Mouse (Mus musculus) activated CD4-positive, CD25-positive, alpha-beta regulatory T cell, adult 4 months (primary cell): Measurements from ENCODE around the gene Tnfrsf14. TPM values are rescaled to one million over a fixed set of nuclear protein-coding genes. Genes with fewer than 3 reads are reported as not detected.
A peak's percentile ranks its signal among the peaks of the same experiment; 100 is the strongest.

Source experiments
- ATAC-seq: one replicate; pipeline ENCODE4 v1.8.0; 2017
- polyA plus RNA-seq, 2 experiments: library from polyadenylated mRNA; unstranded; fragments of 100-300 nt; shearing (Covaris generic); gene quantifications; one replicate each; pipeline ENCODE4 v1.2.1; 2017

Tnfrsf14 gene
- polyA plus RNA-seq, 2 experiments from 2014 or later = 57.3 to 109 TPM

DNA sequence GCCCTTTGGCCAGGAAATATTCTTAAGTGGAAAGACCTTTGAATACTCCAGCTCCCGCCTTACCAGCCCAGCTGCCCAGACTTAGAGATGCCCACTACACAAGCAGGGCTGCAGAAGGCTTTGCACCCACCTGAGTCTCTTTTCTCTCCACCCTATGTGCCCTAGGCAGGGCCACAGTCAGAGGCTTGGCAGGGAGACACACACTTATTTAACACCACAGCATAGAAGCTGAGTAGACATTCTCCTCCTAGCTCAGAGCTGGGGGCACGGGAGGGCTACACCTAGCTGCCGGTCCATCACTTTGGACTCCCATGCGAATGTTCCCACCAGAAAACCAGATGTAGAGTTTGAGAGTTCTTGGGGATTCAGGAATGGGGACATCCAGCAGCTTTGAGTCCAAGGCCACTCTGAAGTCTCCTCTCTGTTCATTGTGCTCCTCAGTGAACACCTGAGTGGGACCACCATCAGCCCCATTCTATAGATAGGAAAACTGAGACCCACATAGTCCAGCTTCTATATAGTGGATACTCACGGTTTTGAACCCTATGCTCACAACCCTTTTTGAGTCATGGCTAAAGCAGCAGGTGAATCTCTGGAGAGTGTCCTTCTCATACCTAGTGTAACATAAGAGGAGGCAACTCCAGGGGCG is 20.7 kb upstream of the Tnfrsf14 start:
- ATAC-seq = no peak

DNA sequence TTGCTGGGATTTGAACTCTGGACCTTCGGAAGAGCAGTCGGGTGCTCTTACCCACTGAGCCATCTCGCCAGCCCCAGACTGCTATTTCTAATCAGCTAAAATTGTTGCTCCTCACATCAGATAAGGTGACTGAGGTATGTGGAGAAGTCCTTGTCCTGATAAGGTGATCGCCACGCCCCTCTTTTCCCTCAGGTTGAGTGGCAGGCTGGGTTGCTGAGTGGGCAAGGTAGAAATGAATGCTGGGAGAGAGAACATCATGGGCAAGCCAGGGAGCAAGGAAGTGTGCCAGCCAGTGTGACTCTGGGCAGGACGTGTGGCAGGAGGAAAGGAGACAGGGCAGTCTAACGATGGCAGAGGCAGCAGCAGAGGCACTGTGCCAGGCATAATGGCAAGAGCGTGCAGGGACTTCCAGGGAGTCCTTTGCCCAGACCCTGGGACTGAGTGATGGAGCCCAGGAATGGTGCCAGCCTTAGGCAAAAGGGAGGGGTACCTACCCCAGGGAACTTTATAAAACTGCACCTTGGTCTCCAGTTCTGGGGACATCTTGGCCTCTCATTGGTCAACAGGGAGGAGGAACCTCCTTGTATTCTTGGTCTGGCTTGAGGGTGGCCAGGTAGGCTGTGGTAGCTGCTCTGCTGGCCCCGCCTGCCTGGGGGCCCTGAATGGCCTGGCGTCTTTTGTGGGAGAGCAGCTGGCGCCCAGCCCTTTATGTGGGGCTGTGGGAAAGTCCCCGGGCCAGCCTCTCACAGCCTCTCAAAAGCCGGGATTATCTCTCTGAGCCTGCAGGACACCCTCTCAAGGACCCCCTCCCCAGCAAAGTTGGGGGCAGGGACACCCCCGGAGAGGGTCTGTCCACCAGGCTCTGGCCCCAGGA is 19.9 kb upstream of the Tnfrsf14 start:
- no peak for ATAC-seq

DNA sequence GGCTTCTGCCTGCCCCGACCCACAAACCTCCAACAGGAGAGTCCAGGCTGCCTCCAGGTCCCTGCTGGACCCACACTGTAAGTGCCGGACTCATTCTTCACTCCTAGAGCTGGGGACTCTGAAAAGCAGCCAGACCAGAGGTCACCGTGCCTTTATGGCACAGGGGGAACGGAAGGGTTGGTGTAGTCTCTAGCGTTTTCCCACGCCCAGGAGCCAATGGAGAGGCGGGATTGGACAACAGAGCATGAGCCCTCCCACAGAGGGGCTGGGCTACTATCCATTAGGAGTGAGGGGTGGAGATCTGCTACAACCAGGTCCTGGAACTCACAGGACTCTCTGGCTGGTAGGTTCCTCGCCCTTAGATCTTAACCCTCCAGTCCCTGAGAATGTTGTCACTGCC is 18.0 kb upstream of the Tnfrsf14 start:
- ATAC-seq = no peak

DNA sequence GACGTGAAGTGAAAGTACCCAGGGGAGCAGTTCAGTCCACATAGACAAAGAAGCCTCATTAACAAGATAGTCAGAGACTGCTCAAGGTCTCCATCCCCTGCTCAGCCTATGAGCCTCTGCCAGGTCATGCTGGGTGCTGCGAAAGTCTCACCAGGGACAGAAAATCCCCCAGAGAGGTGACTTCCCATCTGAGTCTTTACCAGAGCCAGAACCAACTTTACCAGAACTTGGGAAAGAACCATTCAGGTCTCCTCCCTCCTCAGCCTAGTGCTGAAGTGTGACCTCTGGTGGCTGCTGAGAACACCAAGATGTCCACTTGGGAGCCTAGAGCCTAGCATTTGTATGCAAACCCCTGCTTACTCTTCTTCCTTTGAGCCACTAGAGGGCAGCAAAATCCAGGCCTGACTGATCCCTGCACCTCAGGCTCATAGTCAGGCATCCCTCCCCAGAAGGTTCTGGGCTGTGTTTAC is 15.8 kb upstream of the Tnfrsf14 start:
- peak; percentile 68 for ATAC-seq

DNA sequence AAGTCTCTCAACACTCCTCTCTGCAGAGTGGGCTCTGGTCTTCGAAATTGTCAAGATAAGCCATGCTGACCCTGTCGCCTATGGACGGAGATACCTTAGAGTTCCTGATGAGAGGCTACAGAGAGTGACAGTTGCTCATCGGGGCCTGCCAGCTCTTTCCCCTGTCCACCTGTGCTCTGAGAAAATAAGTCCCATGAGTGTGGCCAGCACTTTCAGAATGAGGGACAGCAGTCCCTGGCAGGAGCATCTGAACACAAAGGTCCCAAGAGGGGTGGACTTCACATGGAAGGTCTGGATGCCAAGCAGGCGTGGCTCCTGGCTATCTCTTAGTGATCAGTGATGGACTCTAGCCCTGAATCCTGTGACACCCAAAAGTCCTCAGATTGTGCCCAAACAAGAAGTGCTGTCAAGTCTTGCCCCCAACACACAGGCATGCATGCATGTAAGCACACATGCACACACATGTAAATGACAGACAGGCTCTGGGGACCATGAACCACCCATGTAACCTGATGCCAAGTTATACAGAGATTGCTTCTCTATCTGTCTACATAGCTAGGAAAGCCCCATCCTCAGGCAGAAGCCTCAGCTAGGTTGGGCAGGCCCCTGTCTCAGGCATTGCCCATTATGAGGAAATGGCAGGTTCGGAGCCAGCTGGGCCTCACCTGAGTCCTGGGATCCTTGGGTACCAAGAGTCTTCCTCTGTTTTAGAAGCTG is 15.1 kb upstream of the Tnfrsf14 start:
- peak; percentile 1 for ATAC-seq

DNA sequence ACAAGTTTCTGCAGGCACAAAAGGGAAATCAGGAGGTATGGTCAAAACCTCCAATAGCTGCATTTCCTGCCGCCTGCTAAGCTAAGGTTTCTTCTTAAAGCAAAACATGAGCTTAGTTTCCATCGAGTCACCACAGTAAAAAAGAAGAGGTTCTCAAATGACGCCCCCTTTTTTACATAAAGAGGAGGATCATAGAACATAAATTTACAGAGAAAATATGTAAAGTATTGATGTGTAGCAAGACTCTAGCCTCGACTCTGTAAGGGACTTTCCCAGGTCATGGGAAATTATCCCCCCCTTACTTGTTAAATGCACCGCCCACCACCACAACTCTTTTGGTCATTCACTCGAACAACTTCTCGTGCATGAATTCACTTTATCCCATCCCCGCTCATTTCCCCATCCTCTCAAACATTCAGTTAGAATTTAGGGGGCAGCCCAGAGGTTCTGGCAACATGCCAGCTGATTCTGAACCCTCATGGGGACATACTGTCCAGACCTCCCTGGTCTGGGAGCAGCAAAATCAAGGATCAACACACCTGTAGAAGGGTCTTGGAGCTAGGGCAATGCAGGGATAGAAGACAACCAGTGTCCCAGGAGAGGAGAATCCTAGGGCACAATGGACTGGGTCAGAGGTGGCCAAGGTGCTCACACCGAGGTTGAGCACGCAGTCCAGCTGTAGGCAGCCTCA is 14.4 kb upstream of the Tnfrsf14 start:
- peak; percentile 71 for ATAC-seq

DNA sequence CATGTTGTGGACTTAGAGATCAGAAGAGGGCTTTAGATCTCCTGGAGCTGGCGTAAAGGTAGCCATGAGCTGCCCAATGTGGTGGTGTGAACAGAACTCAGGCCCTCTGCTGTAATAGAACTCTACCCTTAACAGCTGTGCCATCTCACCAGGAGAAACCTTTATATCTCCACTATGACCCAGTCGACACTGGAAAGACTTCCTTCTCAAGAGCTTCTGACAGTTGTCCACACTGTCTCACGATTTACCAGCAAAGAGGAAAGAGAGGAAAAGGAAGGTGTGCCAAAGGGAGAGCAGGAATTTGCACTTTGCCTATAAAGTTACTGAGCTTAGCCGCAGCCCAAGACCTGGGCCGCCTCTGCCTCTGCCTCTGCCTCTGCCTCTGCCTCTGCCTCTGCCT is 13.5 kb upstream of the Tnfrsf14 start:
- ATAC-seq = no peak

DNA sequence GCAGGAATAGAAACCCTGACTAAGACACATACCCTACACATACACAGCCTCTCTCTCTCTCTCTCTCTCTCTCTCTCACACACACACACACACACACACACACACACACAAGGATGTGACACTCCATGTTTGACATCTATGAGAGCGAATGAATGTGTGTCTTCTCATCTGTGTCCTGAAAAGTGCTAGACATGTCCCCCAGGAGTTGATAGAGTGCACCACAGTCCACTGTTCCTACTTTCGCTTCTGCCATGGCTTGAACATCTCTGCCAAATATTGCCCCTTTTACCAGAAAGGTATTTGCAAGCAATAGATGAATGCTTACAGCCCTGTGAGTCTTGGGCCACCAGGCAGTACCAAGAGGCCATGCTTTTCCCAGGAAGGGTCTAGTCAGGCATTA is 11.8 kb upstream of the Tnfrsf14 start:
- no peak for ATAC-seq

DNA sequence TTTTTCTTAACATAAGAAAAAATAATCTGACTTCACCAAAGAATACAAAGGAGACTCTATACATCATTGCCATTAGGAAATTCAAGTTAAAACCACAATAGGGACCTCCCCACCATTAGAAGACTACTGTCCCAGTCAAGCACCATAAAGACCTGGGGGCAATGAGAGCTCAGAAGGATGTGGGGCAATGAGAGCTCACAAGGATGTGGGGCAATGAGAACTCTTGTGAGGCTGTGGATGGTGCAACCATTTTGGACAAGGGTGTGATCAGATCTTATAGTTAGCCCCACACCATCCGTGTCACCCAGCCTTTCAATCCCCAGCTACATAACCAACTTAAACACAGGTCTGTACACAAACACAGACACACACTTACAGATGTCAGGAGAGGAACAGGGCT is 9.4 kb upstream of the Tnfrsf14 start:
- ATAC-seq = no peak

DNA sequence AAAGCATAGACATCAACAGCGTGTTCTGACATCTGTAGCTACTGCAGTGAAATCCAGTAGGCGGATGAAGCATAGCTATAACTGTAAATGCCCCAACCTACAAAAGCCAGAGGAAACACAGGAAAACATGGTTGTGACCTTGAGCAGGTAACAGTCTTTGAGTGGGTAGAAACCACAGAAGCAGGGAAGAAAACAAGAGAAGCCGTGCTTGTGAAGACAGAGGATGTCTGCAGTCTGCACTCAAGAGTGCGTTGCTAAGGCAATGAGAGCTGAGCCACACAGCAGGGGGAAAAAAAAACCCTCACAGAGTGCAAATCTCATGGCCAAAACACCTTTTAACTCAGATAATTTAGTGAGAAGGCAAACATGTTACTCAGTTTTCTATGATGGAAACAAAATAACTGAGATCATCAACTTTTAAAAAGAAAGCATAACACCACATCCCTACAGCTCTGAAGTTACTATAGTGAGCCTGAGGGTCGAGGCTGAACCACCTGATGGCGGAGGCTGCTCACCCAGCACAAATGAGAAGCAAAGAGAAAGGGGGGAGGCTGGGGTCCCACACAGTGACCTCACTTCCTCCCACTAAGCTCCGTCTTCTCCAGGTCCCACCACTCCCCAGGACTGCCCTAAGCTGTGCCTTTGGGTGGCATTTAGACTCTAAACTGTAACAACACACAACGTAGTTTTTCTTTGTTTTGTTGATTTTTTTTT is 8.3 kb upstream of the Tnfrsf14 start:
- ATAC-seq = peak; percentile 88

DNA sequence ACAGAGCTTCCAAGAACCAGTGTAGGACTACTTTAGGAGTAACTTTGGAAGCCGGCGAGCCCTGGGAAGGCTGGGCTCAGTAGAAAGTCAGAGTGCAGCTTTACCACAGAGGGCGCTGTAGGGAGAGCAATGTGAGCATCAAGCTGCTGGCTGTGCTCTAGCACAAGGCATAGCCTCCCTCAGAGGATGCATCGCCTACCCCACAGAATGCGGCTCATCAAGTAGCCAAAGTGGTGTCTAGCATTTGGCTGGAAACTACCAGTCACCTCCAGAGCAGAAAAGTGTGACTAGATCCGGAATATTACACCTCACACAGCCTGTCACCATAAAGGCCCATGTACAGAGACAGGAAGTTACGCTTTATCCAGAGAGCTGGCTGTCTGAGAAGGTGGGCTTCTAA is 7.4 kb upstream of the Tnfrsf14 start:
- peak; percentile 49 for ATAC-seq

DNA sequence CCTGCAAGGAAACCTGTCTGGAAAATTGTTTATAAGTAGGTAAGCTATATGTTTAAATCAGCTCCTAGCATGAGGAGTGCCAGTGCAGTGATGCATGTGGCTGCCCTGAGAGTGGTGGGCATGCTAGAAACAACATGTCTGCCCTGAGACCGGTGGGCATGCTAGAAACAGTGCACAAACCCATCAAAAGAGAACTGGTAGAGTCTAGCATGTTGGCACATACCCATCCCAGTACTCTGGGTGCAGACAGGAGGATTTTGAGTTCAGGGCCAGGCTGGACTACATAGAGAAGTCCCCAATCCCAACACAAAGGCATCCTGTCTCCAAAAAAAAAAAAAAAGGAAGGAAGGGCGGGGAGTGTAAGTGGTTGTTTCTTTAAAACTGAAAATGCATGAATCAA is 6.4 kb upstream of the Tnfrsf14 start:
- no peak for ATAC-seq

DNA sequence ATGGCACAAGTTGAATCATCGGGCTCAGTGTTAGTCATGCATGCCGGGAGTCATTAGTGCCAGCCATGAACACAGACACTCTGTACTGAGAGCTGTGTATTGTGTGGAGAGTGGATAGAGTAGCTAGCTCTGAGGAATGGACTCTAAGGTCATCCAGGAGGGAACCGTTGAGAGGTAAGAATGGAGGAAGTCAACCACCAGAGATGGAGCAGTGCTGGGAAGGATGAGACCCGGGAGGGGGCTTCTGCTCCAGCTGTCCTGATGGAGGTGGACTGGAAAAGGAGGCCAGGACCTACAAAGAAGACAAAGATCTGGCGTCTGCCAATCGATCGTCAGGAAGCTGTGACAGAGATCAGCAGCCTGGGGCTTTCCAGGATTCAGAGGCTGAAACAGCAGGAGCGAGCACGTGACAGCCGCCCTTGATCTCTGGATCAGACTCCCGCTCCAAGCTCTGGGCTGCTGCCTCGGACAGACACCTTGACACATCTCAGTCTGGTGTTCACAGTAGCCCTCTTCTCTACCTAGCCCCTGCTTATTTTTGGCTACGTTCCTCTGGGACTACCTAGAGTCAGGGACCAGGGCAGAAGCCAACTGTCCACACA is 5.0 kb upstream of the Tnfrsf14 start:
- no peak for ATAC-seq

DNA sequence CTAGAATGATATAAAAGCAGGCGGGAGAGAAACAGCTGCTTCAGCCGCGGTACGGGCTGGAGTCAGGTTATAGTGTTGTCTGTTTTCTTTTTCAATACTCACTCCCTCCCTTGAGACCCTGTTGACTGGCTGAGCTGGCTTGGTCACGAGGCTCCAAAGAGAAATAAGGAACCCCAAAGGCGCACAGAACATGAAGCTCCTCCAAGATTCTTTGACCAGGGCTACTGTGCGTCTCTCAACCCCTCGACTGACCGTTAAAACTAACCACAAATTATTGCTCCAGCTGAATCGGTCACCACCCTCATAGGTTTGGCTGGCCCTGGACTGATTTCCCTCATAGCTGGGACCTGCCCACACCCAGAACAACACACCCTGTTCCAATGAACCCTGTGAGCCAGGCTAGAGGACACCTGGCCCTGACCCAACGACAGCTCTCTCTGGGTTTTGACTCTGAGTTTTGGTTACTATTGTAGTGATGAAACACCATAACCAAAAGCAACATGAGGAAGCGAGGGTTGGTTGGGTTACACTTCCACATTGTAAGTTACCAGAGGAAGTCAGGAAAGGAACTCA is 811 bp upstream of the Tnfrsf14 start:
- ATAC-seq = no peak

DNA sequence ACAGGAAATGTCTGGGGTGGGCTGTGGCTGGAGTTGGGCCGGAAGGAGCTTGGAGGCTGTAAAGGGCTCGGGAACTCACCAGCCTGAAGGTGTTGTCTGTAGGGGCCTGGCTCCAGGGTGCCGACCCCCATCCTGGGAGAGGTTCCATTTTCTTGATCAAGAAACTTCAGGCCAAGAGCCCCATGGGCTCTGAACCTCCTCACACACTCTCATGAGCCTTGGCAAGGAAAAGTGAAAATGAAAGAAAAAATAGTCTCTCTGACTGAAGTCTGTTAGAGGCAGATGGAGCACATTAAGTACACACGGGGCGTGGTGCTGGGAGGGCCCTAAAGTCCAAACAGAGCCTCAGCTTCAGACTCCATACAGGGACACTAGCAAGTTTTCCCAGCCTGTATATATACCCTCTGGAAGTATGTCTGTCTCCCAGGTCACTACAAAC is 445 bp downstream of the Tnfrsf14 start:
- peak; percentile 84 for ATAC-seq

DNA sequence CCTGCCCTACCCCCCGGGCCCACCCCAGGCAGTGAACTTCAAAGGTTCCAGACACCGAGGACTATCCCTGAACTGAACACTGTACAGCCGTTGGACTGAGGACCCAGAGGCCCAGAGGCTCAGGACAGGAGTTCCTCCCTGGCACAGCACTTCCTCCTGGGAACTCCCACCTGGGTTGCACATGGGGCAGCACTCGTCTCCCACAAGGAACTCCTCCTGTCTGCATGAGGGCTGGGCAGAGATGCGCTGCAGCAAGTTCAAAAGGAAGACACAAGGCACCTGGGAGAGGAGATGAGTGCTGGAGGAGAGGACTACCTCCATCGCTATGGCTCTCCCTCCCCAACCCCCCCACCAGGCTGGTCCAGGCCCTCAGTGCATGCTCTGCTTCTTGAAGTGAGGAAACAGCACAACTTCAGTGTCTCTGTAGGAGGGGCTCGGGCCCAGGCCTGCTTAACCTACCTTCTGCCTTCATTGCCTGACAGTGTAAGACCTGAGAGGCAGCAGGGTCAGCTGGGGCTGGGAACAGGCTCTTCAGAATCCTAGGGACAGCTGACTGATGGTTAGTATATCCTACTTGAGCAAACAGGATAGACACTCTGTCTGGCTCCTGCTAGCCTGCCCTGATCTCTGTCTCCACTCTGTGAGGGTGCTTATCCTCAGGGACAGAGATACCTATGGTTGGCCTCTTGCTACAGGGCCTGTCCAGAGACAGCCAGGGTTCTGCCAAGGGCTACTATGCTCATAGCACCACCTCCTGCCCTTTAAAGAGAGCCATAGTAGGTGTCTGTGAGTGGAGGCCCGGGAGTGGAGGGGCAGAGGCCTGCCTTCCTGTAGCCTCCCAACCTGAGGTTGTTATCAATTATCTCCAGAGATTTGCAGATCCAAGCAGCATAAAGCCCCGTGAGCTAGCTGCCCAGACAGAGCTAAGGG is 1.1 kb downstream of the Tnfrsf14 start:
- ATAC-seq = peak; percentile 16

DNA sequence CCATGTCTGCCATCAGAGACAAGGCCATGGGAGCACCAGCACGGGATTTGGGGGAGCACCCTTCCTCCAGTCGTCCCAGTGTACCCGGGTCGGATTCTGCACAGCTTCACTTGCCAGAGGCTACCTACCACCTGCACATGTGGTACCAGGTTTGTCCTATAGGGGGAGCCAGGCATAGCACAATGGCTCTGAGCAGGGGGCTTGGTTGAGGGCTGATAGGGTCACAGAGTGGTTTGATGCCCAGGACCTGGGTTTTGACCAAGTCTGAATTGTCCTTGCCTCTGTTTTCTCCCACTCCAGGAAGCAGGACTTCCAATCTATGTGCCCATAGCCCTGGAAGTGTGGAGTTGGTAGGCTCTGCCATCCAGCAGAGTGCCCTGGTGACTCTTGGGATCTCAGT is 3.0 kb downstream of the Tnfrsf14 start:
- ATAC-seq = no peak

DNA sequence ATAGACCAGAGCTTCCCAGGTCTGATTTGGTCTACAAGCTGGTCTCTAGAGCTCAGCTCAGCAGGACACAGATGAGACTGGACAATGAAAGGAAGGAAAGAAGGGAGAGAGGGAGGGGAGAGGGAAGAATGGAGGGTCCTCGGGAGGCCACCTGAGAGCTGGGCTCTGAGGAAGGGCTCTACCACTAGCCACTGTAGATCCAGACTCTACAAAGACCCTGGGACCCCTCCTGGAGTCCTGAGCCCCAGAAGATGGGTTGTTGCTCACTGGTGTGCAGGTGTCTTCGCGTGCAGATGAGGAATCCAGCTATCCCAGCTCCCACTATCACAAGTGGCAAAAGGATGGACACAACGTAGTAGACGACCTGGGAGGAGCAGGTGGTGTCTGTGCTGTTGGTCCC is 5.4 kb downstream of the Tnfrsf14 start:
- ATAC-seq = no peak

DNA sequence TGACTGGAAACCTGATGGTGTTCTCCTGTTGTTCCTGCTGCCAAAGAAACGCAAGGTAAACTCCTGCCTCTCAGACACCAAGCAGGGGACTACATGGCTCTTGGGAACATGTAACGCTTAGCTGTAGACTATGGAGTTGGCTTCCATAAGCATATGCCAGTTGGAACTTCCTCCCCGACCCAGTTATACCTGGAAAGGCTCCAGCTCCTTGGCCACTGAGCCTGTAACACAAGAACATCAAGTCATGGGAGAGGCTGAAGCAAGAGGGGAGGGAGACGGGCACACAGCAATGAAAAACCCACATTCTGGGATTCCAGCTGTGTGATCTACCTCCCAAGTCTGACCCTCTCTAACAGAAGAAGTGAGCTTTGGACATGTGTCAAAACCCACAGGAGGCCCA is 6.1 kb downstream of the Tnfrsf14 start:
- no peak for ATAC-seq

DNA sequence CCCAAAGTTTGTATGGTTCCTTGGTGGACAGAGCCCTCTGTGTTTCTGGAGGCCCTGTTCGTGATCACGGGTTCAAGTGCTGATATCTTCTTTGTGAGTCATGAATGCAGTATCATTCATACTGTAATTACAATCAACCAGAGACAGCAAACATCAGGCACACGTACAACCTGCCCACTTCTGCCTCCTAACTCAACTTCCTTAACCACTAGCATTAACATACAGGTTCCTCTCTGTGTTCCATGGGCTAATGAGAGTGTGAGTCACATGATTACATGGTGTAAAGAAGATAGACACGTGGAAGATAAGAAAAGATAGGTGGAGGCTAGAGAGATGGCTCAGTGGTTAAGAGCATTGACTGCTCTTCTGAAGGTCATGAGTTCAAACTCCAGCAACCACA is 11.7 kb downstream of the Tnfrsf14 start:
- no peak for ATAC-seq
